Mouse (Mus musculus): Measurements from ENCODE around the gene Mthfsd. TPM values are rescaled to one million over a fixed set of nuclear protein-coding genes. Genes with fewer than 3 reads are reported as not detected.

Mthfsd gene
- polyA plus RNA-seq, 1 experiment from 2014 or later = 46.1 TPM

DNA sequence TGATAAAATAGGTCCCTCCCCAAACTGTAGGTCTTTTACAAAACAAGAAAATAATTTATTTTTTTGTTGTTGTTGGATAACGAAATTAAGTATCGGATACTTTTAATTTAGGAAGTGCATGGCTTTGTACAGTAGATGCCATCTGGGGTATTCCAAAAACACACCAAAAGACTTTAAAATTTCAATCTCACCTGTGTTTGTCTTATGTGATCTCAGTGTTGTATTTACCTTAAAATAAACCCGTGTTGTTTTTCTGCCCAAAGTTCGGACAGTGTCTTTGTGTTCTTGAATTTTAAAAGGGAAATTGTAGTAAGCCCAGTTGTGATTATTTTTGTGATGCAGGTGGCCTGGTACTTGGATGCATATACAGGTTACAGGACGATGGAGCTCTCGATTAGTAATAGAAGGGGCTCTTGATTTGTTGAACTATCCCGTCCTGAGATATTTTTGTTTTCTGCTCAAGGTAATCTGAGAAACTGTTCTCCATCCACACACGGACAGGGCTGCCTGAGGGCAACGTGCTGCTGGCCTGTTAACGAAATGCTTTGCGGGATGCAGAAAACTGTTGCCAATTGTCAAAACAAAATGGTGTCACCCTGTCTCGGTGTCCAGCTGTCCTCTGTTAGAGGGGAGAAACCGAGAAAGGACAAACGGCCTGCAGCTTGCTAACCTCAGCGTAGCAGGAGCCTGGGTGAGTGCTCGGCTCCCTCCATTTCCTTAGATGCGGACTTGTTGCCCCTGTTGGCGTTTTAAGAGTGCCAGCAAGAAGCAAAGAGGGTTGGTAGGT, 10.6 kb upstream of the Mthfsd start:
- Histone ChIP-seq H3K9me3 (ENCODE audit: control insufficient read depth, low read length) (no peaks in the 10 kb centered on the region), H3K4me2 (ENCODE audit: low read depth, low read length) (peak overlapping the region; percentile 91), H3K27me3 (replicated peaks; ENCODE audit: control insufficient read depth, insufficient read depth, low read length) (peaks cover 95% of the 10 kb centered on the region), H3K27ac (replicated peaks; ENCODE audit: low read depth, low read length) (no peak overlapping the region), H3K4me3 (ENCODE audit: low read depth, low read length) (peak overlapping the region; percentile 59), H3K36me3 (ENCODE audit: control insufficient read depth, insufficient read depth, low read length) (no peaks in the 10 kb centered on the region), H3K9ac (ENCODE audit: low read depth, low read length) (peak overlapping the region; percentile 77), H3K4me1 (ENCODE audit: control insufficient read depth, insufficient read depth, low read length) (peaks cover 5% of the 10 kb centered on the region)
- 6% methylated on average over 18 of the region's 18 CpGs for WGBS
- DNase-seq (ENCODE audit: low spot score) = no peak
- no peak for ATAC-seq (ENCODE audit: low read depth)

DNA sequence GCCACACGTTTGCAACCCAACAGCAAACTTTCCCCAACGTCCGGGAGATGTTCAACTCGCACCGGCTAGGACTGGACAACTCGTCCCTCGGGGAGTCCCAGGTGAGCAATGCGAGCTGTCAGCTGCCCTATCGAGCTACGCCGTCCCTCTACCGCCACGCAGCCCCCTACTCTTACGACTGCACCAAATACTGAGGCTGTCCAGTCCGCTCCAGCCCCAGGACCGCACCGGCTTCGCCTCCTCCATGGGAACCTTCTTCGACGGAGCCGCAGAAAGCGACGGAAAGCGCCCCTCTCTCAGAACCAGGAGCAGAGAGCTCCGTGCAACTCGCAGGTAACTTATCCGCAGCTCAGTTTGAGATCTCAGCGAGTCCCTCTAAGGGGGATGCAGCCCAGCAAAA, 9.7 kb upstream of the Mthfsd start:
- peak overlapping the region; percentile 77 for H3K9ac ChIP-seq (ENCODE audit: low read depth, low read length)
- peaks cover 5% of the 10 kb centered on the region for H3K4me1 ChIP-seq (ENCODE audit: control insufficient read depth, insufficient read depth, low read length)
- peak overlapping the region; percentile 59 for H3K4me3 ChIP-seq (ENCODE audit: low read depth, low read length)
- ATAC-seq (ENCODE audit: low read depth) (no peak), DNase-seq (ENCODE audit: low spot score) (no peak)
- H3K9me3 ChIP-seq (ENCODE audit: control insufficient read depth, low read length) = no peaks in the 10 kb centered on the region
- H3K27me3 ChIP-seq (replicated peaks; ENCODE audit: control insufficient read depth, insufficient read depth, low read length) = peaks cover 91% of the 10 kb centered on the region
- peak overlapping the region; percentile 52; the same call in 1 of the 2 replicates for H3K27ac ChIP-seq (replicated peaks; ENCODE audit: low read depth, low read length)
- under 1% methylated on average over 26 of the region's 28 CpGs for WGBS
- no peaks in the 10 kb centered on the region for H3K36me3 ChIP-seq (ENCODE audit: control insufficient read depth, insufficient read depth, low read length)
- H3K4me2 ChIP-seq (ENCODE audit: low read depth, low read length) = peak overlapping the region; percentile 91

DNA sequence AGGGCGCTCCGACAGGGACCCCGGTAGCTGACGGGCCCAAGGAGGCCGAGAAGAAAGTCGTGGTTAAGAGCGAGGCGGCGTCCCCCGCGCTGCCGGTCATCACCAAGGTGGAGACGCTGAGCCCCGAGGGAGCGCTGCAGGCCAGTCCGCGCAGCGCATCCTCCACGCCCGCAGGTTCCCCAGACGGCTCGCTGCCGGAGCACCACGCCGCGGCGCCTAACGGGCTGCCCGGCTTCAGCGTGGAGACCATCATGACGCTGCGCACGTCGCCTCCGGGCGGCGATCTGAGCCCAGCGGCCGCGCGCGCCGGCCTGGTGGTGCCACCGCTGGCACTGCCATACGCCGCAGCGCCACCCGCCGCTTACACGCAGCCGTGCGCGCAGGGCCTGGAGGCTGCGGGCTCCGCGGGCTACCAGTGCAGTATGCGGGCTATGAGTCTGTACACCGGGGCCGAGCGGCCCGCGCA, 9.0 kb upstream of the Mthfsd start:
- Histone ChIP-seq H3K9ac (ENCODE audit: low read depth, low read length) (peak overlapping the region; percentile 77), H3K4me2 (ENCODE audit: low read depth, low read length) (peak overlapping the region; percentile 91), H3K4me3 (ENCODE audit: low read depth, low read length) (peak overlapping the region; percentile 59), H3K27me3 (replicated peaks; ENCODE audit: control insufficient read depth, insufficient read depth, low read length) (peaks cover 86% of the 10 kb centered on the region), H3K4me1 (ENCODE audit: control insufficient read depth, insufficient read depth, low read length) (peaks cover 5% of the 10 kb centered on the region), H3K36me3 (ENCODE audit: control insufficient read depth, insufficient read depth, low read length) (no peaks in the 10 kb centered on the region), H3K27ac (replicated peaks; ENCODE audit: low read depth, low read length) (peak overlapping the region; percentile 52), H3K9me3 (ENCODE audit: control insufficient read depth, low read length) (no peaks in the 10 kb centered on the region)
- ATAC-seq (ENCODE audit: low read depth) = no peak
- DNase-seq (ENCODE audit: low spot score) = no peak
- WGBS = 1% methylated on average over 20 of the region's 62 CpGs

DNA sequence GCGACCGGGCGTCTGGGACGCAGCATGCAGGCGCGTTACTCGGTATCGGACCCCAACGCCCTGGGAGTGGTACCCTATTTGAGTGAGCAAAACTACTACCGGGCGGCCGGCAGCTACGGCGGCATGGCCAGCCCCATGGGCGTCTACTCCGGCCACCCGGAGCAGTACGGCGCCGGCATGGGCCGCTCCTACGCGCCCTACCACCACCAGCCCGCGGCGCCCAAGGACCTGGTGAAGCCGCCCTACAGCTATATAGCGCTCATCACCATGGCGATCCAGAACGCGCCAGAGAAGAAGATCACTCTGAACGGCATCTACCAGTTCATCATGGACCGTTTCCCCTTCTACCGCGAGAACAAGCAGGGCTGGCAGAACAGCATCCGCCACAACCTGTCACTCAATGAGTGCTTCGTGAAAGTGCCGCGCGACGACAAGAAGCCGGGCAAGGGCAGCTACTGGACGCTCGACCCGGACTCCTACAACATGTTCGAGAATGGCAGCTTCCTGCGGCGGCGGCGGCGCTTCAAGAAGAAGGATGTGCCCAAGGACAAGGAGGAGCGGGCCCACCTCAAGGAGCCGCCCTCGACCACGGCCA, 8.5 kb upstream of the Mthfsd start:
- peaks cover 83% of the 10 kb centered on the region for H3K27me3 ChIP-seq (replicated peaks; ENCODE audit: control insufficient read depth, insufficient read depth, low read length)
- no peak for DNase-seq (ENCODE audit: low spot score)
- WGBS = under 1% methylated on average over 44 of the region's 55 CpGs

DNA sequence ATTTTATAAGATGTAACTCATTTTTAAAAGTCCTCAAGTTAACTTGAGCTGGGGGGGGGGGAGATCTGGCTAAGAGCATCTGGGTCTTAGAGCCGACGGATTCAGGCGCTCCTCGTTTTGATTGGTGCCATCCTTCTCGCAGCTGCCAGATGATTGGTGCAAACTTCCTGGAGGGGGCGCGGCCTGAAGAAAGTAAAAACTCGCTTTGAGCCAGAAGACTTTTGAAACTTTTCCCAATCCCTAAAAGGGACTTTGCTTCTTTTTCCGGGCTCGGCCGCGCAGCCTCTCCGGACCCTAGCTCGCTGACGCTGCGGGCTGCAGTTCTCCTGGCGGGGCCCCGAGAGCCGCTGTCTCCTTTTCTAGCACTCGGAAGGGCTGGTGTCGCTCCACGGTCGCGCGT, 7.8 kb upstream of the Mthfsd start, which contains the start of gene Foxc2:
Gene Foxc2 (plus strand): TSS at position 224 of the 400 bp plus-strand sequence.
- Histone ChIP-seq H3K4me3 (ENCODE audit: low read depth, low read length) (peak within 1 kb of the TSS; percentile 59), H3K9me3 (ENCODE audit: control insufficient read depth, low read length) (no peaks in the 10 kb centered on the region), H3K27ac (replicated peaks; ENCODE audit: low read depth, low read length) (peak within 1 kb of the TSS; percentile 88), H3K36me3 (ENCODE audit: control insufficient read depth, insufficient read depth, low read length) (no peaks in the 10 kb centered on the region), H3K4me1 (ENCODE audit: control insufficient read depth, insufficient read depth, low read length) (peaks cover 5% of the 10 kb centered on the region), H3K4me2 (ENCODE audit: low read depth, low read length) (peak within 1 kb of the TSS; percentile 91), H3K9ac (ENCODE audit: low read depth, low read length) (peak within 1 kb of the TSS; percentile 77), H3K27me3 (replicated peaks; ENCODE audit: control insufficient read depth, insufficient read depth, low read length) (peaks cover 76% of the 10 kb centered on the region)
- 0% methylated on average over 24 of the region's 25 CpGs for WGBS
- ATAC-seq (ENCODE audit: low read depth) (peak; percentile 76), DNase-seq (ENCODE audit: low spot score) (peak; percentile 98)

More for the DNA sequence above, 8.5 kb upstream of the Mthfsd start:
- Histone ChIP-seq H3K36me3 (ENCODE audit: control insufficient read depth, insufficient read depth, low read length) (no peaks in the 10 kb centered on the region), H3K27ac (replicated peaks; ENCODE audit: low read depth, low read length) (peak overlapping the region; percentile 88), H3K4me2 (ENCODE audit: low read depth, low read length) (peak overlapping the region; percentile 91), H3K9ac (ENCODE audit: low read depth, low read length) (peak overlapping the region; percentile 77), H3K9me3 (ENCODE audit: control insufficient read depth, low read length) (no peaks in the 10 kb centered on the region), H3K4me3 (ENCODE audit: low read depth, low read length) (peak overlapping the region; percentile 59), H3K4me1 (ENCODE audit: control insufficient read depth, insufficient read depth, low read length) (peaks cover 5% of the 10 kb centered on the region)
- ATAC-seq (ENCODE audit: low read depth) = peak; percentile 34; the same call in 1 of the 2 replicates

DNA sequence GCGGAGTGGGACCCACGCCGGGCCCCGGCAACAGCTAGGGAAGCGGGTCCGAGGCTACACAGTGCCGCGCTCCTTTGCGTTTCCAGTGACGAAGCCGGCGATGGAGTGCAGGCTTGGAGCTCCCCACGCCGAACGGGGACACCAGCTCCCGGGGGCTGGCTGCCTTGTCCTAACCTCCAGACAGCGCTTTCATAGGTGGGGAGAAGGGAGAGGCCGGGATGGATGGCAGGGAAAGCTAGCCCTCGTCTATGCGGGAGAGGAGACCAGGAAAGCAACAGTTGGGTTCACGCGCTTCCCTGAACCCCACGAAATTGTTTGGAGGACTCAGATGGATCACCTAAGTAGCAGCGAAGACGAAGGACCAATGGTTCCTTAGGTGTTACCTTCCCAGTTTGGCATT, 6.9 kb upstream of the Mthfsd start:
- no peak for ATAC-seq (ENCODE audit: low read depth)
- 6% methylated on average over 24 of the region's 25 CpGs for WGBS
- Histone ChIP-seq H3K9me3 (ENCODE audit: control insufficient read depth, low read length) (no peaks in the 10 kb centered on the region), H3K27ac (replicated peaks; ENCODE audit: low read depth, low read length) (no peak overlapping the region; the same call in 1 of the 2 replicates), H3K4me3 (ENCODE audit: low read depth, low read length) (peak overlapping the region; percentile 25), H3K27me3 (replicated peaks; ENCODE audit: control insufficient read depth, insufficient read depth, low read length) (peaks cover 67% of the 10 kb centered on the region), H3K36me3 (ENCODE audit: control insufficient read depth, insufficient read depth, low read length) (no peaks in the 10 kb centered on the region), H3K4me2 (ENCODE audit: low read depth, low read length) (peak overlapping the region; percentile 91), H3K9ac (ENCODE audit: low read depth, low read length) (peak overlapping the region; percentile 45; the same call in 1 of the 2 replicates), H3K4me1 (ENCODE audit: control insufficient read depth, insufficient read depth, low read length) (peaks cover 5% of the 10 kb centered on the region)
- DNase-seq (ENCODE audit: low spot score) = no peak

DNA sequence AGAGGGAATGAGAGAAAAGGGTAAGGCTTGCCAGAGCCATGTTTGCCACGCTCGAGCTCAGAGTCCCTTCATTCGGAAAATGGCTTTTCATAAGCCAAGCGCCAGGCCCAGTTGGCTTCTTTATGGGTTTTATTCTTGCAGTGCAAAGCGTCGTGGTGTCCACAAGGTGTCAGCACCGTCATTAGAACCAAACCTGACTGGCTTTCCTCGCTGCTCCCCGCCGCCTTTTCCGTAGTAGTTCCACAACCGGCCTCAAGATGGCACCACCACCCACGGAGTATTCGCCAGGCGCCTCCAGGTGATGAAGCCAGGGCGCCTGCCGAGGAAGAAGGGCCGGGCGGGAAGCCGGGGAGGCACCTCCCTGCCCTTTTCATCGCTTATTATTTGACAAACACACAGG, 5.1 kb upstream of the Mthfsd start:
- Histone ChIP-seq H3K4me2 (ENCODE audit: low read depth, low read length) (peak overlapping the region; percentile 40), H3K27ac (replicated peaks; ENCODE audit: low read depth, low read length) (no peak overlapping the region), H3K9me3 (ENCODE audit: control insufficient read depth, low read length) (no peaks in the 10 kb centered on the region), H3K4me3 (ENCODE audit: low read depth, low read length) (peak overlapping the region; percentile 6; the same call in 1 of the 2 replicates), H3K4me1 (ENCODE audit: control insufficient read depth, insufficient read depth, low read length) (peaks cover 5% of the 10 kb centered on the region; the same call in 1 of the 2 replicates), H3K27me3 (replicated peaks; ENCODE audit: control insufficient read depth, insufficient read depth, low read length) (peaks cover 51% of the 10 kb centered on the region), H3K36me3 (ENCODE audit: control insufficient read depth, insufficient read depth, low read length) (no peaks in the 10 kb centered on the region), H3K9ac (ENCODE audit: low read depth, low read length) (no peak overlapping the region)
- ATAC-seq (ENCODE audit: low read depth) (peak; percentile 41), DNase-seq (ENCODE audit: low spot score) (peak; percentile 93)
- under 1% methylated on average over 20 of the region's 21 CpGs for WGBS

DNA sequence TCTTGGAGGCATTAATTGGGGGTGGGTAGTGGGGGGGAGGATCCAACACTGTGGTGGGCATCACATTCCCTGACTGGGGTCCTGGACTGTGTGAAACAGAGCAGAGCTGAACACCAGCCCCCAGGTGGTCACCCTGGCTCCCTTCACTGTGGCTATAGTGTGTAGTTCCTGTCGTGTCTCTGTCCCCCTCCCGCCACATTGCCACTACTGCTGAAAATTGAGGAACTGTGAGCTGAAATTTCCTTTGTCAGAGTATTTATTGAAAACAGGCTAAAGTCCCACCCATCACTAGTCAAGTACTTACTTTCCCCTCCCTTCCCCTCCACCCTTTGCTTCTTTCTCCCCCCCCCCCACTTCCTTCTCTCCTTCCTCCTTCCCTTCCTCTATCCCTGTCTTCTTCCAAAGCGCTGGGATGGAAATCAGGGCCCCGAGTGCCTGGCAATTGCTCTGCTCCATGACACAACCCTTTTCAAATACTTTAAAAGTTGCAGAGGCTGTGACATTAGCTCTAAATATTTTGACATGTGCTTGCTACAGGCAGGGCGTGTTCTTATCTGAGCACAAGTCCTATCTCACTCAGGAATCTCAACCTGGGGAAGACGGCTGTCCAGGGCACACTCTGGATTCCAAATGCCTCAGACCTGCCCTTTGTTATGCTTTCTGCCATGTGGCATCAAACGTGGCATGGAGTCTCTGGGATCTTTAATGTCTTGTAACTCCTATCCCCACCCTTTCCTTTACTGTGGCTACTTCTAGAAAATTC, 3.1 kb upstream of the Mthfsd start:
- Histone ChIP-seq H3K9me3 (ENCODE audit: control insufficient read depth, low read length) (no peaks in the 10 kb centered on the region), H3K27me3 (replicated peaks; ENCODE audit: control insufficient read depth, insufficient read depth, low read length) (peaks cover 32% of the 10 kb centered on the region), H3K4me3 (ENCODE audit: low read depth, low read length) (no peak overlapping the region), H3K4me1 (ENCODE audit: control insufficient read depth, insufficient read depth, low read length) (peaks cover 4% of the 10 kb centered on the region; the same call in 1 of the 2 replicates), H3K4me2 (ENCODE audit: low read depth, low read length) (no peak overlapping the region), H3K27ac (replicated peaks; ENCODE audit: low read depth, low read length) (no peak overlapping the region), H3K9ac (ENCODE audit: low read depth, low read length) (no peak overlapping the region), H3K36me3 (ENCODE audit: control insufficient read depth, insufficient read depth, low read length) (no peaks in the 10 kb centered on the region)
- no peak for ATAC-seq (ENCODE audit: low read depth)
- DNase-seq (ENCODE audit: low spot score) = no peak
- WGBS = 54% methylated on average over 7 of the region's 7 CpGs
